Mouse (Mus musculus): ENCODE measurements around the gene Actl6b.
A peak's percentile ranks its signal among the peaks of the same experiment; 100 is the strongest.
"Not testable (repeated sequence)": the region's sequence is repeated elsewhere in the genome, so short reads cannot be mapped to it uniquely, and the experiment has no call there.

Actl6b gene

DNA sequence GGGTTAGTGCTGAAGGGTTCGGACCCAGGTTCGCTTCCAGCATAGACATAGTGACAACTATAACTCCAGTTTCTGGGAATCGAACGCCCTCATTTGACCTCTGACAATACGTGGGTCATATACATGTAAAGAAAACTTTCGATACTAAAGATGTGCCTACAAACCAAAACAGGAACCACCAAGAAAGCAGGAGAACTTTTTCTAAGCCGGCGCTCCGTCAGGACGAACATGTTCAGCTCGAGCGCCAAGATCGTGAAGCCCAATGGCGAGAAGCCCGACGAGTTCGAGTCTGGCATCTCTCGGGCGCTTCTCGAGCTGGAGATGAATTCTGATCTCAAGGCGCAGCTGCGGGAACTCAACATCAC lies 48.0 kb downstream of the Actl6b start:
- DNase-seq (ENCODE audit: low spot score in 2 of 2) = no peak

- DNase-seq (ENCODE audit: low spot score in 2 of 2) = no peak
These were observed 54.7 kb downstream of the Actl6b start for GRCm38 (mm10) chr5:137607860-137608653.

- no peak for DNase-seq (ENCODE audit: low spot score in 2 of 2)
These were observed 55.4 kb downstream of the Actl6b start for GRCm38 (mm10) chr5:137608654-137609190.

- DNase-seq (ENCODE audit: low spot score in 2 of 2) = no peak
These were observed 56.0 kb downstream of the Actl6b start for GRCm38 (mm10) chr5:137609292-137609691.

- DNase-seq (ENCODE audit: low spot score in 2 of 2) = no peak
These were observed 56.7 kb downstream of the Actl6b start for GRCm38 (mm10) chr5:137610056-137610455.

DNA sequence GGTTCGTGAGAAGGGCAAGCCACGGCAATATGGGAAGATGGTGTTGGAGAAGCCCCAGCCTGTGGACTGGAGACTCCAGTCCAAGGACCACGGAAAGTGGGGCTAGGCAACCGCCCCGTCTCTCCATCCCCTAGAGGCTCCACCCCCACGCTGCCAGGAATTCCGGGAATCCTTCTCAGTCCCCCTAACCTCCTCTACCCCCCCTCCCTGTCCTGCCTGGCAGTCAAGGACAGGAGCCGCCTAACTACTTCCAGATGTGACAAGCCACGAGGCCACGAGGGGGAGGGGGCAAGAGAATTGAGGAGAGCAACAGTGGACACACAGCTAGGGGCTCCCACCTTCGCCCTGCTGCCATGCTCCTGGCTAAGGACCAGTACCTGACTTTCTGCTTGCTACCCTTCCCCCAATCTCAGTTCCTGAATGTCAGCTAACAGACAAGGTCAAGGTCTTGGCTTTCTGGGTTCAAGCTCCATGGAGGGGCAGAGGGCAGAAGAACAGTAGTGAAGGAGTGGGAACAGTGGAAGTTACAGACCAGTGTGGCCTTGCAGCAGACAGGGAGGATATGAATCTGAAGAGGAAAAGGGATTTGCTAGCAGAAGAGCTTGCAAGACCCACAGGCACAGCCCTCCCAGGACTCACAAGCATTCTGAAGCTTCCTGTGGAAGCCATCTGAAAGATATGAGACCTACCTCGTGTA lies 57.4 kb downstream of the Actl6b start:
- DNase-seq (ENCODE audit: low spot score in 2 of 2) = peak in 1 of 2 experiments; percentile 60

DNA sequence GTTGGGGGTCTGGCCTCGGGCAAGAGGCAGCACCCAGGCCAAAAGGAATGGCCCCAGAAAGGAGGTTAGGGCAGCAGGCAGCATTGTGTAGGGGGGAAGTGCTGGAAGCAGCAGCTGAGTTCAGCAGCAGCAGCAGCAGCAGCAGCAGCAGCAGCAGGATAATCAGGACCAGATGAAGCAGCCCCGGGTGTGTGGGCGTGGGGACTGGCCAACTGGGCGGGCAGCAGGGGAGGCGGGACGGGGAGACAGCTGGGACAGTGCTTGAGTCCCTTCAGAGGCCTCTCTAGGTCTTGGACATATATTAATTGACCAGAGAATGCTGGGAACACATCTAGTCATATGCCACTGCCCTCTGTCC lies 57.9 kb downstream of the Actl6b start:
- peak; percentile 44 to 59 for DNase-seq (ENCODE audit: low spot score in 2 of 2)

- DNase-seq (ENCODE audit: low spot score in 2 of 2) = peak in 1 of 2 experiments; percentile 23
These were observed 59.8 kb downstream of the Actl6b start for GRCm38 (mm10) chr5:137613076-137613475.

- DNase-seq (ENCODE audit: low spot score in 2 of 2) = peak; percentile 65 to 83
These were observed 60.2 kb downstream of the Actl6b start, which contains the start of gene Pcolce for GRCm38 (mm10) chr5:137613550-137613949. Pcolce (minus strand) TSS chr5:137613784.

DNA sequence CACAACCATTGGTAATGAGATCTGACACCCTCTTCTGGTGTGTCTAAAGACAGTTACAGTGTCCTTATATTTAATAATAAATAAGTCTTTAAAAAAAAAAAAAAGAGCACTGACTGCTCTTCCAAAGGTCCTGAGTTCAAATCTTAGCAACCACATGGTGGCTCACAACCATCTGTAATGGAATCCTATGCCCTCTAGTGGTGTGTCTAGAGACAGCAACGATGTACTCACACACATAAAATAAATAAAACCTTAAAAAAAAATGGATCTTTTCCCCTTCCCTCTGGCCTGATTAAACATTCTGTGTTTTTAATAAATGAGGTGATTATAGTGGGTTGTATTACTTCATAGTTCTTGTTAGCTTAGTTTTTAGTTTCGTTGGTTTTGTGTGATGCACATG lies 61.6 kb downstream of the Actl6b start:
- DNase-seq (ENCODE audit: low spot score in 2 of 2) = not testable (repeated sequence)

- no peak for DNase-seq (ENCODE audit: low spot score in 2 of 2)
These were observed 62.0 kb downstream of the Actl6b start for GRCm38 (mm10) chr5:137615347-137615746.

All from urinary bladder, adult 18-20 months (tissue).